Mouse (Mus musculus): Measurements from ENCODE around the gene Atp8a1. TPM values are rescaled to one million over a fixed set of nuclear protein-coding genes. Genes with fewer than 3 reads are reported as not detected.

The Atp8a1 gene
- total RNA-seq, 2 experiments from 2014 or later = 34.1 to 51.1 TPM

DNA sequence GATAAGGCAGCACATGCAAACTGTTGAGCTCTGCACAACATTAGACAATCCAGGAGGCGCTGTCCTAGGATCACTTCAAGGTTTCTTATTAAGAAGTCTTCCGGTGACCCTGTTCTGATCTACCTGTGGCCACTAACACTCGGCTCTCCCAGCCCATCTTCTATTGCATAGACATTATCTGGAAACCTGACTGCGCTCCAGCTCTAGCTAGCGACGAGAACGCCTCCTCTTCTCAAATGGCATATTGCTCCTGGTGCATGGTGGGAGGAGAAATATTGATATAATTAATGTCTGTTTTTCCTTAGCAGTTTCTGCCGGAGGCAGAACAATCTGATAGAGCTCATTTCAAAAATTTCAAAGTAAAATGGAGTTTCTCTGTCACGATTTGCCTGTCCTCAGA is 156.9 kb downstream of the Atp8a1 start:
- no peak for ATAC-seq (ENCODE audit: poor library complexity, severe bottlenecking)

GRCm38 (mm10) chr5:67688001-67688400 is 159.2 kb downstream of the Atp8a1 start:
- ATAC-seq (ENCODE audit: poor library complexity, severe bottlenecking) = no peak

- ATAC-seq (ENCODE audit: poor library complexity, severe bottlenecking) = no peak
Measured at GRCm38 (mm10) chr5:67685906-67686305, 161.3 kb downstream of the Atp8a1 start.

DNA sequence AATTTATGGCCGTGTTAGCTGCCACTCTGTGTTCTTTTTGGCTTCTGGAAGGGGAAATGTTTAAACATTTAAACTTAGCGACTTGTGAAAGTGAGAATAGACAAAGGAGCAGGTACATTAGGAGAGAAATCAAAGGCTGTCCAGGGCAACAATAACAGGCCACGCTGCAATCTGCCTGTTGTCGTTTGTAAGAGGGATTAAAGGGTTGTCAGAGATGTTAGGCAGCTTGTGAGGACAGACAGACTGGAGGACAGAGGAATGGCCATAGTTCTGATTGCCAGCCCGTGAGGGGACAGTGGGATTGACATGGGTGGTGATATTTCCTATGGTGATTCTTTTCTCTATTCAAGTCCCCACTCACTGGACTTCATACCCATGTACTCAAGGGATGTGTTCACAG is 161.8 kb downstream of the Atp8a1 start:
- ATAC-seq (ENCODE audit: poor library complexity, severe bottlenecking) = no peak

GRCm38 (mm10) chr5:67678819-67679218 is 168.4 kb downstream of the Atp8a1 start:
- no peak for ATAC-seq (ENCODE audit: poor library complexity, severe bottlenecking)

DNA sequence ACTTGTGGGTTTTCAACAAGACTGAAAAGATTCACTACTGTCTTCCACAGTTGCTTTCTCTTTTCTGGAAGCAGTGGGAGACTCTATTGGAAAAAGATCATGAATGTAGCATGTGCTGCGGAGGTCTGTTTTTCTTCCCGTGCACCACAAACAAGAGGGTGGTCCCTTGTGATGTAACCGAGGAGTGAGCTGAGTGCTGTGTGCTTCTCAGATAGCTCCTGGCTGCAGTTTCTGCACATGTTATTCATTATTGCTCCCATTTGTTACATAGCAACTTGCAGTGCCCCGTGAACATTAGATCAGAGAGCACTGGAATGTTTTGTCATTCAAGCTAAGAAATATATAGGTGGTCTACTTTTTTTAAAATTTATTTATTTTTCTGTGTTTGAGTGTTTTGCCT is 174.2 kb downstream of the Atp8a1 start:
- ATAC-seq (ENCODE audit: poor library complexity, severe bottlenecking) = no peak

GRCm38 (mm10) chr5:67670158-67670557 is 177.1 kb downstream of the Atp8a1 start:
- no peak for ATAC-seq (ENCODE audit: poor library complexity, severe bottlenecking)

- no peak for ATAC-seq (ENCODE audit: poor library complexity, severe bottlenecking)
Measured at GRCm38 (mm10) chr5:67669436-67669896, 177.8 kb downstream of the Atp8a1 start.

DNA sequence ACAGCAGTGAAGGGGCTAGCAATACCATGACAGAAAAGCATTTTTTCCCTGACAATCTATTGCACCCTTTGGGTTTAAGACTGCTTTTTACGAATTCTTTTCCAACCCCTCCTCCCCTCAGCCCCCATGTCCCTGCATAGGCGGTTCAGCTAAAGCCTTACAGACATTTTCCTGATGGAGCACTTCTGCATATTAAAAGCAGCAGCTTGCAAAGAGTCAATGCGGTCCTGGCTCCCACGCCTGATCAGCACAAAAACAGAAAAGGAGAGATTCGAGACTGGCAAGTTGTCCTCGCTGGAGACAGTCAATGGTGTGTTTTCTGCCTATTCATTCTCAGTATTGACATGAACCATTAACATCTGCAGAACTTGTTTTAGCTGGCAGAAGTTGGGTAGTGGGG is 184.5 kb downstream of the Atp8a1 start:
- no peak for ATAC-seq (ENCODE audit: poor library complexity, severe bottlenecking)

GRCm38 (mm10) chr5:67659864-67660263 is 187.4 kb downstream of the Atp8a1 start:
- ATAC-seq (ENCODE audit: poor library complexity, severe bottlenecking) = no peak

DNA sequence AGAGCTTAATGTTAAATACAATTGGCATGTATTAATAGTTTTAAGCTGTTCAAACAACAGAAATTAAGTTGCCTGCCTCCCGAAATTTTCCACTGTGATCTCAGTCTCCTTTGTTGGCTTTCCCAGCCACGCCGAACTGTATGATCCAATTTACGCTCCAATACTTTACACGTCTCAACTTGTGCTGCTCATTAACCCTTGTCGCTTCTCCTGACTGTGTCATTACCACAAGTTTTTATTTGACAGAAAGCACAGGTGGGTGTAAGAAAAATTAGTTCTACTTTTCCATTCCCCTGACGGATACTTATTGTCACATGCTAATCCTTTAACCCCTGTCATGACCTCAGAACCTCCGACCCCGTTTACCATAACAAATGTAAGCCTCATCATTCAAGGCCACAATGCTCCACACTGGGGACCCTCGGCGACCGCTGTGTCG is 190.4 kb downstream of the Atp8a1 start:
- no peak for ATAC-seq (ENCODE audit: poor library complexity, severe bottlenecking)

GRCm38 (mm10) chr5:67655696-67656519 is 191.3 kb downstream of the Atp8a1 start:
- no peak for ATAC-seq (ENCODE audit: poor library complexity, severe bottlenecking)

GRCm38 (mm10) chr5:67654572-67654971 is 192.7 kb downstream of the Atp8a1 start:
- ATAC-seq (ENCODE audit: poor library complexity, severe bottlenecking) = no peak

DNA sequence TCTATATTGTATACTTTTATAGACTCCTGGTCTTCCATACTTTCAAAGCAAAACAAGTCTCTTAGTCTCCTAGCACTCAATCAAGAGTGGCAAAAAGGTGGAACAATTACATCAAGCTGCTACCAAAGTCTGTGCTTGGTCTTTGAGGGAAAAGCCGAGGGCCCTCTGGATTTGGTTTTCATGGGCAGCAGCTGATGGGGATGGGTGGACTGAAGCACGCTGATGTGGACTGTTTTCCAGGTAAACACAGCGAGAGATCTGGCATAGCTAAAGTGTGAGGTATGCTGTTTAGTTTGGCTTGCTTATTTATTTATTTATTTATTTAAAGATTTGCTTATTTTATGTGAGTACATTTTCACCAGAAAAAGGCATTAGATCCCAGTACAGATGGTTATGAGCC is 193.7 kb downstream of the Atp8a1 start:
- ATAC-seq (ENCODE audit: poor library complexity, severe bottlenecking) = no peak

DNA sequence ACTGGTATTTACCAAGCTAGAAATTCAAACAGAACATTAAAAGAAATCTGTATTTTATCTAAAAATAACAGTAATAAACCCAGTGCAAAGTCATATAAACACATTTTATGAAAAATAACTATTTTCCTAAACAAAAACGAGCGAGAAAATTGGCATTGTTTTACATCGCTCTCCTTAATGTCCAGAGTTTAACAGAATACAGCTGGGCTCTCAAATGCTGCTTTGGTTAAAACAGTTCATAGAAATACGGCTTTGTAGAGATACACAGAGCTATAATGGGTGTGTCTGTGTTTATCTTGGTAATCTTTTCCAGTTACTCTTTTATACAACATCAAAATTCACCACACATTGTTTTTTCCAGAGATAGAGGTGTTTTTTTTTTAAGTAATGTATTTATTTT is 194.8 kb downstream of the Atp8a1 start:
- ATAC-seq (ENCODE audit: poor library complexity, severe bottlenecking) = no peak

GRCm38 (mm10) chr5:67650021-67650420 is 197.2 kb downstream of the Atp8a1 start:
- no peak for ATAC-seq (ENCODE audit: poor library complexity, severe bottlenecking)

DNA sequence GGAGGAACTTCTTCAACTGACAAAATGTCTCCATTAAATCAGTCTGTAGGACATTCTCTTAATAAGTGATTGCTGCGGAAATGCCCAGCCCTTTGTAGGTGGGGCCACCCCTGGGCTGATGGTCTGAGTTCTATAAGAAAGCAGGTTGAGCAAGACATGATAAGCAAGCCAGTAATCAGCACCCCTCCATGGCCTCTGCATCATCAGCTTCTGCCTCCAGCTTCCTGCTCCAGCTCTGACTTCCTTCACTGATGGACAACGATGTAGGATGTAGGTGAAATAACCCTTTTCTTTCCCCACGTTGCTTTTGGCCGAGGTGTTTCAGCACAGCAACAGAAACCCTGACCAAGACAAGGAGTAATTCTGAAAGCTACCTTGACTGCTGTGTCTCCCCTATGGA is 198.1 kb downstream of the Atp8a1 start:
- ATAC-seq (ENCODE audit: poor library complexity, severe bottlenecking) = no peak

DNA sequence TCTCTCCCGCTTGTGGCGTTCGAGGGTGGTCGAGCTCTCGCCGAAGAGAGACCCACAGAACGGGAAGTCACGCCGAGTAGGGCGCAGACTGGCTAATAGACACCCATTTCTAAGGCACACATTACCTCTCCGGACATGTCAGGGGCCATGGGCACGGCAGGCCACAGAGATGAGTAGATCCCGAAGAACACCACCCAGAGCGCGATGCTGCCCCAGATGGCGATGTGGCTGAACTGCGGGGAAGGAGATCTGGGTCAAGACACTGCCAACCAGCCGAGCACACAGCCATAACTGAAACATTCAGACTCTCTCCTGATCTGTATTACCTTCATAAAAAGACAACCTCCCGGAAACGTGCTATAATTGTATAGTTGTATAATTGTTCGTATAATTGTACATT is 199.7 kb downstream of the Atp8a1 start:
- no peak for ATAC-seq (ENCODE audit: poor library complexity, severe bottlenecking)

DNA sequence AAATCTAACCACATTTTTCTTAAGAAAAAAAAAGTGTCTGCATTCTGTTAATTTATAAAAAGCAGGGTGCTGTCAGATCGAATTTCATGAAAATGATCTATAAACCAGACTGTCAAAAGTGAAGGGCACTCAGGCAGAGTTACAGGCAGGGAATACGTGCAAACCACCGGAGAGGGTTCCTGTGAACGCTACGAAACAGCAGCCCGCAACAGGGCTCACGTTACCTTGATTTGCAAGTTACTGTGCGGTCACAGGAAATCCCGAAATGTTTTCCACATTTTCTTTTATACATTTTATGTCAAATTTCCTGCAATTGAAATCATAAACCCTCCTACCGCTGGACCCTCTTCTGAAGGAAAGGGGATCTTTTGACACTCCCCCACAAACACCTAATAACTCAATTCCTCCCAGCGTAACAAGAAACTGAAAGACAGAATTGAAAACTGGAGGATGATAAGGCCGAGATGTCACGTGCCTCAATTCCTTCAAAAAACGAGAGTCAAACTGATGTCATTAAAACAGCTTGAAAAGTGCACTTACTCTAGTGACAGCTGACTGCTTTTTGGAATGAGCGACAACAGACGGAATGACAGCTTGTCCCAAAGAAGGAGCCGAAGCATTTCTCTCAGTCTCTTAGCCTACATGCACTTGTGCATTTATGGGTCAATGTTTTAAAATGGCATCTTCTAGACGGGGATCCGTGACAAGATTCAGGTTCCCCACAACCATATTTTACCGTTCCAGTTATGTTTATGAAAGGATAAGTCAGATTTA is 200.3 kb downstream of the Atp8a1 start:
- no peak for ATAC-seq (ENCODE audit: poor library complexity, severe bottlenecking)

- no peak for ATAC-seq (ENCODE audit: poor library complexity, severe bottlenecking)
Measured at GRCm38 (mm10) chr5:67643537-67644255, 203.5 kb downstream of the Atp8a1 start.

DNA sequence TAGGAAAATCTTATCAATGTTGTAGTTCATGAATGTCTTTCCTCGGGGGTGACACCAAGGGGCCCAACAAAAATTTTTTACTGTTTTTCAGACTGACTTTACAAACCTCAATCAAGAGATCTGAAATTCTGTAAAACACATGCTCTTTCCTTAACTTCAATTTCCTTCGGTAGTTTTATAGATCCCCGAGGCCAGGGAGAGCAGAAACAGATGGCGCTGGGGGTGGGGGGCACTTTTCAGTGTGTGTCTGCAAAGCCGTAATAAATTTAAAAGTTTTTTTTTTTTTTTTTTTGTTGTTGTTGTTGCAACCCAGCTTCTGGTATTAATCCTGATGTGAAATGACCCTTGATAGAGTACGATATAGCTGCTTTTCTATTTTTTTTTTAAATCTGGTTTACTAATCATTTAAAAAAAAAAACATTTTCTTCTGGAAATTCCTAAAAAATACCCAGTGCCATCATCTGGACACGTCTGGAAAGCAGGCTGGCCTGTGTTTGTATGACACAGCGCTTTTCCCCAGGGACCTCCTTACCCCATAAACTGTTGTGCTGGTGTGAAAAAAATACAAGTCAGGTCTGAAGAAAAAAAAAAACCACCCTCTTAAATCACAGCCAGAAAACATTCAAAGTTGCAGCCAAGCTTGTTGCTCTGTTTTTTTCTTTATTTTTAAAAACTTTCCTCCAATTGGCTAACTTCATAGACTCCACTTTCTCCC is 205.7 kb downstream of the Atp8a1 start:
- ATAC-seq (ENCODE audit: poor library complexity, severe bottlenecking) = no peak
